Mouse (Mus musculus): Measurements from ENCODE around the gene Cxcl9. TPM values are rescaled to one million over a fixed set of nuclear protein-coding genes. Genes with fewer than 3 reads are reported as not detected.
"Not testable (repeated sequence)": the region's sequence is repeated elsewhere in the genome, so short reads cannot be mapped to it uniquely, and the experiment has no call there.

Cxcl9 gene
- 0.88 and 0.90 TPM in 2 replicates for total RNA-seq (2021)
- long read RNA-seq, partial matches to known transcripts = 0 of 1 reads
- long read RNA-seq, other reads (novel, unspliced or antisense) = 0 of 1 reads

GRCm38 (mm10) chr5:92327929-92328328 is at the start of gene Cxcl9:
Gene Cxcl9 (minus strand): TSS chr5:92328079.
- DNase-seq = no peak

DNA sequence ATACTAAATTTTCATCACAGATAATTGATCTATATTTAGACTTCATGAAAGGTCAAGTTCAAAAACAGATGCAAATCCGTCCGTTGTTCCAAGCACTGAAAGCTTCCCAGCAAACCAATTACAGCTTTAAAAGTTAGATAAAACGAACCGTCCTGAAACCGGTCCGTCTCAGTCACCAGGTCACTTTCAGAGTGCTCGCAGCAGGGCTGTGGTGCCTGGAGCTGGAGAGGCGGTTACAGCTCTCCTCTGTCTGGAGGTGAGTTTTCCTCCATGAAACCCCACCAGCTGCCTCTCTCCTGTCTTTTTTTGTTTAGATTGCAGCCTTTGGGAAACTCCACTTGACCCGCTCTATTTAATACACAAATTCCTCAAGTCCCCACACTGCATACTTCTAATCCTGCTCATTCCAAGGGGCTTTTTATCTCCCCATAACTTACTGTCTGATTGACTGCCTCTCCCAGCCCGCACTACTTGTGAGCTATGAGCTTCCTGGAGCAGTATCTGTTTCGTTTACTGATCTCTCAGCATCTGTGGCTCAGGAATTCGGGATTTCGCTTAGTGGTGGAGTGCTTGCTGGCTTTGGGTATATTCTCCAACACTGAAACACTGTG is 49.0 kb upstream of the Cxcl9 start:
- DNase-seq = no peak

DNA sequence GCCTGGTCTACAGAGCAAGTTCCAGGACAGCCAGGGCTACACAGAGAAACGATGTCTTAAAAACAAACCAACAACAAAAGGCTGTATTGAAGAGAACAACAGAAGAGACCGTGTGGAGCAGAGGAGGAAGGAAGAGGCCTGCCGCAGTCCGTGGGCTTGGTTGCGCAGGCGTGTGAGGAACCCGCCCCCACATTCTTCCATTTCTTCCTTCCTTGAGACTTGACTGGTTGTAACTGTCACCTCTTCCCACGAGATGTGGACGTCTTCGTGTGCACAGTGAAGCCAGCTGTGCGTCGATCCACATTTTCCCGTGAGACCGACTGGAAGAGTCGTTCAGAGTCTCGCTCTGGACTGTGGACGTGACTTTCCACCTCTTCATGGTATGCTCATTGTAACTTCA is 47.5 kb upstream of the Cxcl9 start:
- DNase-seq = no peak

DNA sequence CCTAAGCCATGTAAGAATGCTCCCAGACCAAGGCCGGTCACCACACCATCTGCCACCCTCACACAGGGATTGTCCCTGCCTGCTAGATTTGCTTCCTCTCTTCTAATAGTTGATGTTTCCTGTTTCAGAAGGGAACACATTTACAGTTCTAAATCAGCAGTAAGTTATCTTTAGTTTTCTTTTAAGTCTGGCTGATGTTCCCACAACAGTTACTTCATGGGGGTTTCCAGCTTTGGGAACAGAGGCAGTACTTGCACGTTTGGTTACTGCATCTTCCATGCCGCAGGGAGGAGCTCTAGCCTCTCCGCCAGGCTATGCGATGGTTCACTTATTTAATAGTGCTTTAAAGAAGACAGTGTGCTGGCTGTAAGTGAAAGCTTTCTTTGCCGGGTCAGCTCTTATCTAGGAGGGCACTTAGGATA is 46.9 kb upstream of the Cxcl9 start:
- DNase-seq = peak; percentile 47

- DNase-seq = no peak
Observed at GRCm38 (mm10) chr5:92372605-92373004, 44.7 kb upstream of the Cxcl9 start.

GRCm38 (mm10) chr5:92371361-92371976 is 43.6 kb upstream of the Cxcl9 start:
- DNase-seq = no peak

GRCm38 (mm10) chr5:92370891-92371290 is 43.0 kb upstream of the Cxcl9 start:
- no peak for DNase-seq

DNA sequence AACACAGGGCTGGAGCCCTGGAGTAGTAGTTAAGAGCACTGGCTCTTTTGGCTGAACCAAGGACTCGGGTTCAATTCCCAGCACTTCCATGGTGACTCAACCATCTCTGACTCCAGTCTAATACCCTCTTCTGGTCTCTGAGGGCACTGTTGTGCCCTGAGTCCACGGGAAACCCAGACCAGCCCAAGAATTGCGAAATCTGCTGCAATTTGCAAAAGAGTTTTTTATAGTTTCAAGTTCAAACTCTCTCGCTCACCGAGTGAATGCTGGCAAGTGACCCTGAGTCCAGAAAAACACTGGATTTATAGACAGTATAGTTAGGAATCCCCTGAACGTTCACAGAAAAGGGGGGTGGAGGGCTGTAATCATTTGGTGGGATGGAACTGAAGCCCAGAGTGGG is 42.5 kb upstream of the Cxcl9 start:
- no peak for DNase-seq

DNA sequence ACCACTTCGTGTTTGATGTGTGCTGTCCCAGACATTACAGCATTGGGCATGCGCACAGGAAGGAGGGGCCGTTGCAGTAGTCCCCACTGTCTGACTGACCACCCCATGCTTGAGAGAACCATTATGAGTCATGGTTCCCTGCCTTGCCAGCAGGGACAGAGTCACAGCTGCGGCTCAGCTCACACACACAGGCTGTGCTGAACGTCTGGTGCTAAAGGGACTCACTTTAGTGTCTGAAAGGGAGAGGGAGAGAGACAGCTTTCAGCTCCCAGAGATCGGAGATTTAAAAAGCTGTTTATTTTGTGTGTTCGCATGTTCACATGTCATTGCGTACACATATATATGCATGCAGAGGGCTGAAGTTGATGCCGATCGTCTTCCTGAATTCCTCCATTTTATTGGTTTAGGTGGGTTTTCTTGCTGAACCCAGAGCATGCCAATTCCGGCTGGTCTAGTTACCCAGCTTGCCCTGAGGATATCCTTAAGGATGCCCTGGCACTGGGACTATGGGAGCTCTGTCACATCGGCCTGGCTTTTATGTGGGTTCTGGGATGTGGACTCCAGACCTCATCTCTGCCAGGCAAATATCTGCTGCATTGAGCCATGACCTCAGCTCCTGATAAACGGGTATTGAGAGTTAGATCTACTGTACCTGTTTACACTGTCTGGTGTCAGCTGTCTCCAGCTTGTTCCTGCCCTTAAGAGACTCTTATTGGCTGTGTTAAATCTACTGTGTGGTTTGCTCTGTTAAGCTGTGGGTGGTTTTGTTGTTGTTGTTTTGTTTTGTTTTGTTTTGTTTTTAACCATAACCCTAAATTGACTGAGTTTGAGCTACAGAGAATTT is 41.5 kb upstream of the Cxcl9 start:
- DNase-seq = peak; percentile 61

DNA sequence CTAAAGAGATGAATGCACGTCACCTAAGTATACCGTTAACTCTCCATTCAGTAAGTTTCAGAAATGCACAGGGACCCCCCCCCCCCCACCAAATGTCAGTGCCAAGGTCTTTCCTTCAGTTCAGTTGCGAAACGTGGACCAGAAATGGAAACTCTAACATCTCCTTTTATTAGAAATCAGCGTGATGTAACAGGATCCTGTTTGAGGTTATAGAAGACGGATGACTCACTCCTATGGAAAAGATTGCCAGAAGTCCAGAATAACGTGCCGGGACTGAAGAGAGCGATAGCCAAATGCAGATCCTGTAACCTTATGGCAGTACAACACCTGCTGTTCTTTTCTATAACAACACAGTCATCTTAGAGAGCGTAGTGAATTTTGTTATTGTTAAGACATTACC is 40.5 kb upstream of the Cxcl9 start:
- no peak for DNase-seq

- no peak for DNase-seq
Observed at GRCm38 (mm10) chr5:92366565-92366964, 38.7 kb upstream of the Cxcl9 start.

DNA sequence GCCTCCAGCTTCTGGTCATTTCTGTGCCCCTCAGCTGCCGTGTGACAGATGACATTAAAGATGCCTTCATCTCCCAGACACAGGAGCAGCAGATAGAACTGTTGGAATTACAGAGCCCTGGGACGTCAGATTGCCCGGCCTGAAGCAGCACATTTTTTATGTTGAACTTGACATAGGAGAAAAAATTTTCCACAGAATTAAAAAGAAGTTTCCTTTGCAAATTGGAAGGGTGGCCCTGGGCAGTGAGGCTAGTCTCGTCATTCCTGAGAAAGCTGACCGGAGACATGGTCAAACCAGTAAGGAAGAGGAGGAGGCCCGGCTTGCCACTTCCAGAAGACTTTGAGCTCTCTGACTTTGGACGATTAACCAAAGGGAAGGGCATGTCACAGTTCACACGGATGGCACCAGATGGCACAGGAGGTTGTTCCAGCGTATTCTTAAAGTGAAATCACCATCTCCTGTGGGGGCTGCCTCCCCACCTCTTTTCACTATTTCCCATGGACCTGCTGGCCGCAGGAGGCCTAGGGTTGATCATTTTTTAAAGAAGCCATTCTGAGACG is 37.3 kb upstream of the Cxcl9 start:
- no peak for DNase-seq

DNA sequence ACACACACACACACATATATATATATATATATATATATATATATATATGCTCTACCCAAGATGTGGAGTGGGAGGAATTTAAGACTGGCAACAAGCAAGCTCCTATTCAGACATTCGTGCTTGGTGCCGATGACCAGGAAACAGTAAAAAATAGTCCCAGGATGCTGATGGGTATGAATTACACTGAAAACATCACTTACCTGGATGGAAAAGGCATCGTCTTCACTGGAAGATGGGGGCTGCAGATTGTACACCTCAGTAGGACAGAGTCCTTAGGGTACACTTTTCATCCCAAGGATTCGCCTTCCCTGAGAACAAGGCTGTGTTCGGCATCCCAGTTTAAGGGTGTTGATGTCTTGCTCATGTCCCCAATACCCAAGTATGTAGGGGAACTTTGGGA is 36.1 kb upstream of the Cxcl9 start:
- no peak for DNase-seq

DNA sequence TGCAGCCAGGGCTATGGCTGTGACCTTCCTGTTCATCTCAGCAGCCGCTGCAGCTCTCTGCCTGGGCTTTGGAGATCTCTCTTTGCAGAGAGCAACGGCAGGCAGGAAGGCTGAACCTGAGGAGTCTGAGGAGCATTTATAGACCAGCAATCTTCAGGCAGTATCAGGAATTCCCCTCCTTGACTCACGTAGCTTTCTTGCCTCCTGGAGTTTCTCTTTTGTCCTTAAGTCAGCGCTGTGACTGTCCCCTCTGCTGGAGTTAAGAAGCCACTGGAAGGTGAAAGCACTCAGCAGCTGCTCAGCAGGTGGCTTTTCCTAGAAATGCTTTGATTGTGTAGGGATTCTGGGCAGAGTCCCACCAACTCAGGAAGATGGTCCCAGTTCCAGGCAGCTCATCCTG is 35.3 kb upstream of the Cxcl9 start:
- no peak for DNase-seq

DNA sequence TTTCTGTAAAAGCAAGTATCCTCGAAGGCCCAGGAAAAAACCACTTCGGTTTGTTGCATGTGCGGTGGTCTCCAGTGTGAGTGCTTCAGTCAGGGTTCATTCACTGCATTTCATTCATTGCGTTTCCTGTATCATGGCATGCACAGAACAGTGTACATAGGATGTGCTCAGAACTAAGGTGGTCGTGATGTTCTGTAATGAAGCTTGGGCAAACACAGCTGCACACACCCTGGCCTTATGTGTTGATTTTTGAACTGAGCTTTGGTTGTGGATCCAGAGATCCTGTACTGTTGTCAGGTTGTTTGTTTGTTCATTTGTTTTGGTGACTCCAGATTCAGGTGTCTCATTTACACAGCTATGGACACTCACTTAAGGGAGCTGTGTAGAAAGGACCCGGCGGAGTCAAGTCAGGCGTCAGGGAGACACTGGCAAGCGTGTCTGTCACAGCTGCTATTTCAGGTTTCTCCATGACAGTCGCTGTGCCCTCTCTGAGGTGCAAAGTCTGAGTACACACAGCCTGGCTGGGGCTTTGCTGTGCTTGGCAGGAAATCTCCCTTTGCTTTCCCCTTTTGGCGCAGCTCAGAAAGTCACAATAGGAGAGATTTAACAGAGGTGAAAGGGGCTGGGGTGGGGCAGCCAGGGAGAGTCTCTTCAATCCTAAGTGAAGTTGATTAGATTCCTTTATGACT is 31.0 kb upstream of the Cxcl9 start:
- no peak for DNase-seq

- DNase-seq = peak; percentile 46
Observed at GRCm38 (mm10) chr5:92358033-92358432, 30.2 kb upstream of the Cxcl9 start.

- DNase-seq = peak; percentile 66
Observed at GRCm38 (mm10) chr5:92353517-92353916, 25.6 kb upstream of the Cxcl9 start.

DNA sequence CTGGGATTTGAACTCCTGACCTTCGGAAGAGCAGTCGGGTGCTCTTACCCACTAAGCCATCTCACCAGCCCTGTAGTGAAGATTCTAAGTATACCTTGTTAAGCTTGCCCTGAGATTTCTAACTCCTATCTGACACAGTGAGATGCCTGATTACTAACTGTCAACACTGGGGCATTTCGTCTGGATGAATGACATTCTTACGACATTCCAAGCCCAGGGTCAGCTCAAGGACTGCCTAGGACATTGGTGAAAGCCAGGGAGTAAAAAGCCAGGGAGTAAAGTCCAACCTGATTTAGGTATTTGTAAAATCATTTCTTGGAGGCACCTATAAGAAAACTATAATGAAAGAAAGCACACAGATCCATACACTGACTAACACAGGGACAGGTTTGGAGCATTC is 24.8 kb upstream of the Cxcl9 start:
- not testable (repeated sequence) for DNase-seq

DNA sequence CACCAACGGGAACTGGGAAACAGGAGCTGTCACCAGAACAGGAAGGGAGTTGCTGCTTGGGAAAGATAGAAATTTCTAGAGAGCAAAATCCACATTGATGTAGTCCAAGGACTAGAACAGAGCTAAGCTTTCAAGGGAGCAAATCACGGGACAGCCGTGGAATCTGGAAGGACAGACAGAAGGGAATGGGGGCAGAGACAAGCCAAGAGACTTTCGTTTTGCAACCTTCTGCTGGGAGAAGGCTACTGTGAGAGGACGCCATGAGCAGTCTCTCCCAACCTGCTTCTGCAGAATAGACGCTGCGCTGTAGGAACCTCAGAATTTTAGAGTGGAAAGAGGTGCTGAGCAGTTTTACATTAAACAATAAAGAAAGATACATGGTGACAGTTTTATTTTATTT is 21.9 kb upstream of the Cxcl9 start:
- DNase-seq = no peak

DNA sequence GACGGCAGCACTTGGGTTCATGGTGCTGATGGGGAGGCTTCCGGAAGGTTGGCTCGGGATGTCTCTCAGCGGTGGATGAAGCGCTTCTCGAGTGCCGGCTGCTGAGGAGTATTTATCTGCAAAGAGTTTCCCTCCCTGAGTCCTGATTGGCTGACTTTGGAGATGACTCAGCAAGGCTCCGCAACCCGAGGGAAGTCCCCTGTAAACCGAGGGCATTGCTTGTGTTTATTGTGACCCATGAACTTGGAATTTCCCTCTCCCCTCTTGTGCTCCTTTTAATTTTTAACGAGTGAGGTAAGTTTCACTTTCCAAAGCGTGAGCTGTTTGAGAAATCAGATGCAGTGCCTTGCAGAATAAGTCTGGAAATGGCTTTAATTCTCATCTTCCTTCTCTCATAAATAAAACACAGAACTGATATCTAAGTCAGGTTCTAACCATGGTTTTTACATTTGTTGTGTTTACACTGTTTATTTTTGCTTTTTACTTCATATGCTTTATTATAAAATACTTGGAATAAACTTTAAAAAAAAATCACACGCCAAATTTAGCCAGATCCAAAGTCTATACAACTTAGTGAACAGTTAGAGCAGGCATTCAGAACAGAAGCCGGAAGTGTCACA is 21.0 kb upstream of the Cxcl9 start, which contains the start of gene Cxcl10:
TSS of gene Cxcl10 (minus strand) at position 96 of the 620 bp plus-strand sequence.
- peak; percentile 60 for DNase-seq

DNA sequence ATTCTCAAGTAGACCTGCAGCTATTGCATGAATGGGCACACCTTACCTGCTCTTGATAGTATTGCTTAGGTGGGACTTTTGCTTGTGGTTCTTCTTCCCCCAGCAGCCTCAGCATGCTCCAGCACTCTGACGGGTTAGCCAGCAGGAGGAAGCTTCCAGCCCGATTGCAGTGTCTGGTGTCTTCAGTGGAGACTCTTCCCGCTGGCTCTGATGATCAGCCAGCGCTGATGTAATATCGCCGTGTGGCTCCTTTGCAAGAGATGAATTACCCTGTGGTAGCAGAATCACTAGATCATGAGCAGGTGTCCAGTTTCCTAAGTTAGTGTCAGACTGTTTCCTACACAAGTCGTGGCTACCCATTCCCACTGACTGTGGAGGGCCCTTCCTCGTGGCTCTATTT is 17.1 kb upstream of the Cxcl9 start:
- DNase-seq = no peak

GRCm38 (mm10) chr5:92340606-92341005 is 12.7 kb upstream of the Cxcl9 start:
- DNase-seq = no peak
